Mouse (Mus musculus): ENCODE data around the gene Slc39a3.

Slc39a3 gene

GRCm38 (mm10) chr10:81050645-81051044 is 13.4 kb upstream of the Slc39a3 start:
- DNase-seq (ENCODE audit: low read depth, low spot score): peak; percentile 71

- DNase-seq (ENCODE audit: low read depth, low spot score): peak; percentile 51
These were observed 8.0 kb upstream of the Slc39a3 start for GRCm38 (mm10) chr10:81045246-81045645.

- DNase-seq (ENCODE audit: low read depth, low spot score): peak; percentile 70
These were observed 4.4 kb upstream of the Slc39a3 start for GRCm38 (mm10) chr10:81041458-81042175.

- DNase-seq (ENCODE audit: low read depth, low spot score): peak; percentile 35
These were observed 975 bp downstream of the Slc39a3 start for GRCm38 (mm10) chr10:81036251-81036650.

GRCm38 (mm10) chr10:81033586-81033985 is 3.6 kb downstream of the Slc39a3 start:
- no peak for DNase-seq (ENCODE audit: low read depth, low spot score)

DNA sequence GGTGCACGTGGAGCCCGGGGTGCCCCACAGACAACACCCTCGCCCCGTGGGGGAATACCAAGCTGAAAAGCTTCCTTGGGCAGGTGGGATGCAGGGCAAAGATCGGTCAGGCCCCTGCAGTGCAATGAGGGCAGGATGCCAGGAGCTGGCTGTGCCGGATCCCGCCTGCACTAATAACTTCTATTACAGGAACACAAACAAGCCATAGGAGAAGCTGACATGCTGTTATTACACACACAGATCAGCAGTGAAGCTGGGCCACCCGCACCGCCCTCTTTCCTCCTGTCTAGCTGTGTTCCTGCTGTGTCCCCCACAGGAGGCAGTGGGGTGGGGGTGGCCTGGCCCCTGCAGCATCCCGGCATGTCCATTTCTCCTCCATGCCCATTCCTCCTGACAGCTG is 8.2 kb downstream of the Slc39a3 start:
- DNase-seq (ENCODE audit: low read depth, low spot score): no peak

DNA sequence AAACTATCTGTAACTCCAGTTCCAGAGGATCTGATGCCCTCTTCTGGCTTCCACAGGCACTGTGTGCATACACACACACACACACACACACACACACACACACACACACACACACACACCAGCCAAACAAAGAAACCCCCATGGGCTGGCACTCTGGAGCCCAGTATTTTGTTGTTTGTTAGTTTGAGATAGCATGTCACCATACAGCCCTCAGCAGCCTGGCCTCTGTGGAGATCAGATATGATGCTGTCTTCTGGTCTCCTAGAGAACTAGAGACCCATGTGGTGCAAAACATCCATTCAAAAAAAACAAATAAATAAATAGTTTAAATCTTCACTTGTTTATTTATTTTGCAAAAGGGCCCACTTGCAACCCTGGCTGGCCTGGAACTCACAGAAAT is 9.0 kb downstream of the Slc39a3 start:
- DNase-seq (ENCODE audit: low read depth, low spot score): no peak

DNA sequence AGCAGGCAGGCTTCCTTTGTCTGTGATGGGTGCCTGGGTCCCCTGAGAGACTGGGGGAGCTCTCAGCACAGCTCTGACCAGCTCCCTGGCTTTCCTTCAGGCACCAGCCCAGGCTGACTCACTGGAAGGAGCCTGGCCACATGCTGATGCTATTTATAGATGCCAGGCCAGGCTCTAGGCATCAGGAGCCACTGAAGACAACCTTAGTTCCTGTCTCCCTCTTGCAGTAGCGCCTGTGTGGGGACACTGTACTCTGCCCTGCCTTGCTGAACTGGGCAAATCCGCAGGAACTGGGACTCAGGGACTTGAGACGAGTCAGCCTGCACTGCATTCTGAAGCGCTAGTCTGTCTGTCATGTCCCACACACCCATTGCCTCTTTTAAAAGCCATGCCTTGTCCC is 9.9 kb downstream of the Slc39a3 start:
- no peak for DNase-seq (ENCODE audit: low read depth, low spot score)

DNA sequence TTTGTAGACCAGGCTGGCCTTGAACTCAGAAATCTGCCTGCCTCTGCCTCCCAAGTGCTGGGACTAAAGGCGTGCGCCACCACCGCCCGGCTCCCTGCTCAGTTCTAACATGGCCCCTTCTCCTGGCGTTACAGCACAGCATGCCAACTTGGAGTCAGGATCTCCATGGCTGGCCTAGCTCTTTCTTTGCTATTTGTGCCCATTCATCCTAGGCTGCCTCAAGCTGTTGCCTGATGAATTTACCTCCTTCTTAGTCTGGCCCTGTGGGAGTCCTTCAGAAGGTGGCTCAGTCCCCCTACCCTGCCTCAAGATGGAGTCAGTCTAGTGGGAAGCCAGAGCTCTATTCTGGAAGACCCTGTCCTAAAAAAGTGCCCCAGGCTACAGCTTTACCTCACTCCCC is 10.4 kb downstream of the Slc39a3 start:
- DNase-seq (ENCODE audit: low read depth, low spot score): no peak

- no peak for DNase-seq (ENCODE audit: low read depth, low spot score)
These were observed 11.5 kb downstream of the Slc39a3 start, which contains the start of gene Diras1 for GRCm38 (mm10) chr10:81025639-81026275. Diras1 (minus strand) TSS chr10:81025662.

DNA sequence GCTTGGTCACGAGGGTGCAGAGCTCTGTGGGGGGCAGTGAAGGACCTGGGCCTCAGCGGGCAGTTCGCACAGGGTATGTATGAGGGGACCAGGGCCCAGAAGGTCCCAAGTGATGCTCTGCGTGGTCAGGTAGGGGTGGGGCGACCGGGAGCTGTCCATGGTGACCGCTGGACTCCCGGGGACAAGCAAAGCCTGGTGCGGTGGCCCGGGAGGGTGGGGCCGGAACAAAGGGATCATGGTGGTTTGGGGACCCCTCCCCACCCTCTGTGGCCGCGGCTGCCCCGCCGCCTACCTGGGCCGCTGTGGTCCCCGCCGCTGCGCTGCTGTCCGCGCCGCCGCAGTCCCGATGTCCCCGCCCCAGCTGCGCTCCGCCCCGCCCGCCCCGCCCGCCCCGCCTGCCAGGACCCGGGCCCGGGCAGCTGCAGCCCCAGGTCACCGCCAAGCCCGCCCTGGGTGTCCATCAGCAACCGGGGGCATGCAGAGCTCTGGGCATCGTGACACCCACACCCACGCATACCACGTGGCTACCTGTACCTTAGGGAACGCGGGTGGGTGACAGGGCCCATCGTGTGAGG is 12.1 kb downstream of the Slc39a3 start:
- no peak for DNase-seq (ENCODE audit: low read depth, low spot score)

GRCm38 (mm10) chr10:81024346-81024937 is 12.8 kb downstream of the Slc39a3 start:
- DNase-seq (ENCODE audit: low read depth, low spot score): no peak

DNA sequence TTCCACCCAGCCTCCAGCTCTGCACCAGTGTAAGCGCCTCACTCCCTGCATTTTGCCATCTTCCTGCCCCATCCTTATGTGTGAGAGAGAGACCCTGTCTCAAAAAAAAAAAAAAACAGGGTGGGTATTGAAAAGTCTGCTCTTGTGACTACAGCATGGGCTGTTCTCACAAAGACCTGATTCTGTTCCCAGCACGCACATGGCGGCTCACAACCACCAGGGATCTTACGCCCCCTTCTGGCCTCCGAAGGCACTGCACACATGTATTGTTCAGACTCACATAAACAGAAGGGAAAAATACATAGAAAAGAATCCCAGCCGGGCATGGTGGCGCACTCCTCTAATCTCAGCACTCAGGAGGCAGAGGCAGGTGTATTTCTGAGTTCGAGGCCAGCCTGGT is 14.5 kb downstream of the Slc39a3 start:
- peak; percentile 88 for DNase-seq (ENCODE audit: low read depth, low spot score)

- DNase-seq (ENCODE audit: low read depth, low spot score): peak; percentile 37
These were observed 15.6 kb downstream of the Slc39a3 start for GRCm38 (mm10) chr10:81021547-81022110.

DNA sequence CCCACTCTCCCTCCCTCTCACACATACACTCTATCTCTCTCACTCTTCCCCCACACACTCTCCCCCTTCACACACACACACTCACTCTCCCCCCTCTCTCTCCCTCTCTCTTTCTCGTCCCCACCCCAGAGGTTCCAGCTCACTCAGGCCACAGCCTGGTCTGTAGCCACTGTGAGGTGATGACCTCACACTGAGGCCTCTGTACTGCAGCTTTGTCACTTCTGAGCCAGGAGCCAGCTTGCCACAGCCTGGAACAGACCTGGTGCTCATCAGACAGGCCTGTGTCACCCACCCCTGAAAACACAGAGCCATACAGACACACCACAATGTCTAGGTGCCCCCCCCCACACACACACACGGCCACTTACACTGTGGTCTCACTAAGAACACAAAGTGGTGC is 17.0 kb downstream of the Slc39a3 start:
- no peak for DNase-seq (ENCODE audit: low read depth, low spot score)

DNA sequence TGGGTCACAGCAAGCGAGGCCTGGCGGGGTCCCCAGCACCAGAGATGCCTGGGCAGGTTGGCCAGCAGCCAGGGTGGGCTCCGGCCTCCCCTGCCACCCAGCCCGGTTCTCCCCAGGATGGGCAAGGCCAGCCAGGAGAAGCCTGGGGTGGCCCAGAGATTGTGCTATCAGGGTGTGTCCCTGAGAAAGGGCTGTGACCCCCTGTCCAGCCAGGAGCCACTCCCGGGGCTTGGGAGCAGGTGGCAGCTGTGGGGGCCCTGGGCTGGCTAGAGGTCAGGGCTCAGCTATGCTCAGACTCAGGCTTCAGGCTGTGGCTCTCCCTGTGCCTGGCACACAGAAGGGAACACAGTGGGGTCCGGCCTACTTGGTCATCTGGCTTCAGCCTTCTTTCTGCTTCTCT is 17.5 kb downstream of the Slc39a3 start:
- DNase-seq (ENCODE audit: low read depth, low spot score): no peak

GRCm38 (mm10) chr10:81018326-81018725 is 18.9 kb downstream of the Slc39a3 start:
- DNase-seq (ENCODE audit: low read depth, low spot score): peak; percentile 96

DNA sequence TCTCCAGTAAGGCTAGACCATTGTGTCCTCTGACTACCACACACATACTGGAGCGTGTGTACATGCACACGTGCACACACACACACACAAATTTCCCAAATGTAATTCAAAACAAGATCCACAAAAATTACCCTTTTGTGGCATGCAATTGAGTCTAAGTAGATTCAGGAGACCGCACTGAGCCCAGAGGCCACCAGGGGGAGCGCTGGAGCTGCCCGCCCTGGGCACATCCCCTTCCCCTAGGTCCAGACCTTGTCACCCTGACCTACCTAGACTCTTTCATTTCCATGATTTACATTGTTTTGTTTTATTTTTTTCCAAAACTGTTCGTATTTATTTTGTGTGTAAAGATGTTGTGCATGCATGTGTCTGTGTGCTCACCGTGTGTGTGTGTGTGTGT is 20.6 kb downstream of the Slc39a3 start:
- peak; percentile 71 for DNase-seq (ENCODE audit: low read depth, low spot score)

GRCm38 (mm10) chr10:81015666-81016065 is 21.6 kb downstream of the Slc39a3 start:
- DNase-seq (ENCODE audit: low read depth, low spot score): no peak

- DNase-seq (ENCODE audit: low read depth, low spot score): peak; percentile 98
These were observed 22.5 kb downstream of the Slc39a3 start, which contains the start of gene Gng7 for GRCm38 (mm10) chr10:81014393-81015384. Gng7 (minus strand) TSS chr10:81014945.

GRCm38 (mm10) chr10:81010851-81011250 is 26.4 kb downstream of the Slc39a3 start:
- no peak for DNase-seq (ENCODE audit: low read depth, low spot score)

All from ES-CJ7 (cell line).